Mouse (Mus musculus) heart, postnatal 4 days (tissue): ENCODE data around the gene Lrrc3c. TPM values are rescaled to one million over a fixed set of nuclear protein-coding genes. Genes with fewer than 3 reads are reported as not detected.

Experiments used
- DNase-seq: peaks from one replicate; pipeline ENCODE4 v3.0.0; 2021
- total RNA-seq, 2 experiments: library from RNA; stranded (reverse); gene quantifications; 2 replicates each; pipeline ENCODE4 v1.2.3; 2021

Gene Lrrc3c
- total RNA-seq, 2 experiments from 2014 or later, result not detected

- no peak for DNase-seq
These were observed 30.6 kb downstream of the Lrrc3c start for GRCm38 (mm10) chr11:98628706-98629105.

- no peak for DNase-seq
These were observed 32.6 kb downstream of the Lrrc3c start for GRCm38 (mm10) chr11:98630646-98631045.

GRCm38 (mm10) chr11:98635312-98635970 lies 37.4 kb downstream of the Lrrc3c start:
- DNase-seq, result peak; percentile 39

GRCm38 (mm10) chr11:98637501-98637900 lies 39.4 kb downstream of the Lrrc3c start:
- no peak for DNase-seq

GRCm38 (mm10) chr11:98640091-98640490 lies 42.0 kb downstream of the Lrrc3c start:
- no peak for DNase-seq

- no peak for DNase-seq
These were observed 46.7 kb downstream of the Lrrc3c start for GRCm38 (mm10) chr11:98644757-98645156.

GRCm38 (mm10) chr11:98645946-98646345 lies 47.9 kb downstream of the Lrrc3c start:
- DNase-seq, result no peak

GRCm38 (mm10) chr11:98646459-98646858 lies 48.4 kb downstream of the Lrrc3c start, which contains the start of gene Gsdma2:
Gene Gsdma2 (plus strand): TSS chr11:98646759.
- no peak for DNase-seq

Other genes starting within 250 kb of the Lrrc3c start
- gene Ppp1r1b, start 249.9 kb upstream of the Lrrc3c start, total RNA-seq, result 10 to 100 TPM; 19.1 to 21.2 TPM
- gene Stard3, start 239.9 kb upstream of the Lrrc3c start, total RNA-seq, result 10 to 100 TPM; 21.3 to 21.8 TPM
- gene Tcap, start 214.5 kb upstream of the Lrrc3c start, total RNA-seq, result 100 to 1,000 TPM; 163 to 192 TPM
- not detected for gene Pnmt, start 211.8 kb upstream of the Lrrc3c start, total RNA-seq
- 10 to 100 TPM; 19.6 to 20.5 TPM for gene Pgap3, start 197.8 kb upstream of the Lrrc3c start, total RNA-seq
- gene Erbb2, start 185.8 kb upstream of the Lrrc3c start, total RNA-seq, result 10 to 100 TPM; 24.1 to 27.0 TPM
- 10 to 100 TPM; 46.9 to 49.0 TPM for gene Mien1, start 159.3 kb upstream of the Lrrc3c start, total RNA-seq
- not detected for gene Grb7, start 151.9 kb upstream of the Lrrc3c start, total RNA-seq
- under 1 TPM; 0.67 to 0.72 TPM for gene Ikzf3, start 52.3 kb upstream of the Lrrc3c start, total RNA-seq
- gene Zpbp2, start 47.2 kb upstream of the Lrrc3c start, total RNA-seq, result under 1 TPM in 1 of 2 experiments, not detected in 1; 0.17 TPM
- gene Ormdl3, start 10.9 kb upstream of the Lrrc3c start, total RNA-seq, result 10 to 100 TPM; 36.5 to 41.5 TPM
- 10 to 100 TPM; 29.2 to 29.5 TPM for gene Gm12355, start 27.4 kb downstream of the Lrrc3c start, total RNA-seq
- gene Gsdma3, start 28.1 kb downstream of the Lrrc3c start, total RNA-seq, result 1 to 10 TPM; 3.2 to 5.2 TPM
- gene Gsdma2, start 48.5 kb downstream of the Lrrc3c start, total RNA-seq, result not detected
- gene Gsdma, start 66.1 kb downstream of the Lrrc3c start, total RNA-seq, result not detected
- gene Psmd3, start 84.3 kb downstream of the Lrrc3c start, total RNA-seq, result 100 to 1,000 TPM; 138 to 140 TPM
- not detected for gene Csf3, start 103.0 kb downstream of the Lrrc3c start, total RNA-seq
- 10 to 100 TPM; 51.7 to 52.3 TPM for gene Med24, start 131.1 kb downstream of the Lrrc3c start, total RNA-seq
- gene Thra, start 142.3 kb downstream of the Lrrc3c start, total RNA-seq, result 100 to 1,000 TPM; 171 to 183 TPM
- gene Nr1d1, start 177.0 kb downstream of the Lrrc3c start, total RNA-seq, result 10 to 100 TPM; 26.3 to 27.6 TPM
- 10 to 100 TPM; 67.8 to 71.5 TPM for gene Msl1, start 197.2 kb downstream of the Lrrc3c start, total RNA-seq
- 10 to 100 TPM; 26.9 to 28.4 TPM for gene Casc3, start 206.6 kb downstream of the Lrrc3c start, total RNA-seq
- gene Rapgefl1, start 238.5 kb downstream of the Lrrc3c start, total RNA-seq, result 1 to 10 TPM; 1.3 TPM